Mouse (Mus musculus): ENCODE data around the gene Rabgap1l. TPM values are rescaled to one million over a fixed set of nuclear protein-coding genes. Genes with fewer than 3 reads are reported as not detected.
"Not testable (repeated sequence)": the region's sequence is repeated elsewhere in the genome, so short reads cannot be mapped to it uniquely, and the experiment has no call there.

The Rabgap1l gene
- polyA plus RNA-seq, 1 experiment: 56.5 TPM

- no peaks in the 10 kb centered on the region for H3K36me3 ChIP-seq (ENCODE audit: control insufficient read depth, insufficient read depth, low read length)
- no peaks in the 10 kb centered on the region for H3K27me3 ChIP-seq (ENCODE audit: control insufficient read depth, insufficient read depth, low read length)
- TF ChIP-seq POLR2A (IDR thresholded peaks at IDR 0.05; ENCODE audit: control insufficient read depth, extremely low read depth, insufficient read depth, low read length, poor library complexity): no peak
- TF ChIP-seq CTCF (IDR thresholded peaks at IDR 0.05; ENCODE audit: borderline replicate concordance, control insufficient read depth, extremely low read depth, insufficient read depth, low read length, poor library complexity): no peak
- WGBS: 89% methylated on average over 4 of the region's 4 CpGs
- H3K27ac ChIP-seq (ENCODE audit: control insufficient read depth, insufficient read depth, low read length): no peak overlapping the region
- no peaks in the 10 kb centered on the region for H3K4me1 ChIP-seq (replicated peaks; ENCODE audit: control insufficient read depth, insufficient read depth, low read length)
- no peak for DNase-seq
- H3K4me3 ChIP-seq (ENCODE audit: control insufficient read depth, insufficient read depth, low read length): no peak overlapping the region
Observed at GRCm38 (mm10) chr1:160438820-160439219, 354.2 kb downstream of the Rabgap1l start.

- Histone ChIP-seq H3K4me3 (ENCODE audit: control insufficient read depth, insufficient read depth, low read length) (no peak overlapping the region), H3K4me1 (replicated peaks; ENCODE audit: control insufficient read depth, insufficient read depth, low read length) (no peaks in the 10 kb centered on the region), H3K36me3 (ENCODE audit: control insufficient read depth, insufficient read depth, low read length) (no peaks in the 10 kb centered on the region), H3K27ac (ENCODE audit: control insufficient read depth, insufficient read depth, low read length) (no peak overlapping the region), H3K27me3 (ENCODE audit: control insufficient read depth, insufficient read depth, low read length) (no peaks in the 10 kb centered on the region)
- no peak for TF ChIP-seq POLR2A (IDR thresholded peaks at IDR 0.05; ENCODE audit: control insufficient read depth, extremely low read depth, insufficient read depth, low read length, poor library complexity)
- DNase-seq: no peak
- 98% methylated on average over 5 of the region's 5 CpGs for WGBS
Observed at GRCm38 (mm10) chr1:160417196-160417854, 375.7 kb downstream of the Rabgap1l start.

- no peaks in the 10 kb centered on the region for H3K4me1 ChIP-seq (replicated peaks; ENCODE audit: control insufficient read depth, insufficient read depth, low read length)
- DNase-seq: no peak
- no peaks in the 10 kb centered on the region for H3K36me3 ChIP-seq (ENCODE audit: control insufficient read depth, insufficient read depth, low read length)
- no peak overlapping the region for H3K4me3 ChIP-seq (ENCODE audit: control insufficient read depth, insufficient read depth, low read length)
- H3K27ac ChIP-seq (ENCODE audit: control insufficient read depth, insufficient read depth, low read length): no peak overlapping the region
- 47% methylated on average over 5 of the region's 5 CpGs for WGBS
- no peak for TF ChIP-seq CTCF (IDR thresholded peaks at IDR 0.05; ENCODE audit: borderline replicate concordance, control insufficient read depth, extremely low read depth, insufficient read depth, low read length, poor library complexity)
- TF ChIP-seq POLR2A (IDR thresholded peaks at IDR 0.05; ENCODE audit: control insufficient read depth, extremely low read depth, insufficient read depth, low read length, poor library complexity): no peak
- no peaks in the 10 kb centered on the region for H3K27me3 ChIP-seq (ENCODE audit: control insufficient read depth, insufficient read depth, low read length)
Observed at GRCm38 (mm10) chr1:160410822-160411221, 382.2 kb downstream of the Rabgap1l start.

- not testable (repeated sequence) for H3K4me1 ChIP-seq (replicated peaks; ENCODE audit: control insufficient read depth, insufficient read depth, low read length); H3K27me3 ChIP-seq (ENCODE audit: control insufficient read depth, insufficient read depth, low read length); DNase-seq; H3K36me3 ChIP-seq (ENCODE audit: control insufficient read depth, insufficient read depth, low read length); H3K27ac ChIP-seq (ENCODE audit: control insufficient read depth, insufficient read depth, low read length); H3K4me3 ChIP-seq (ENCODE audit: control insufficient read depth, insufficient read depth, low read length)
- 98% methylated on average over 4 of the region's 4 CpGs for WGBS
Observed at GRCm38 (mm10) chr1:160409689-160410088, 383.3 kb downstream of the Rabgap1l start.

- Histone ChIP-seq H3K27me3 (ENCODE audit: control insufficient read depth, insufficient read depth, low read length) (no peaks in the 10 kb centered on the region), H3K27ac (ENCODE audit: control insufficient read depth, insufficient read depth, low read length) (no peak overlapping the region), H3K4me3 (ENCODE audit: control insufficient read depth, insufficient read depth, low read length) (no peak overlapping the region), H3K36me3 (ENCODE audit: control insufficient read depth, insufficient read depth, low read length) (no peaks in the 10 kb centered on the region), H3K4me1 (replicated peaks; ENCODE audit: control insufficient read depth, insufficient read depth, low read length) (no peaks in the 10 kb centered on the region)
- no peak for DNase-seq
- no peak for TF ChIP-seq CTCF (IDR thresholded peaks at IDR 0.05; ENCODE audit: borderline replicate concordance, control insufficient read depth, extremely low read depth, insufficient read depth, low read length, poor library complexity)
- no peak for TF ChIP-seq POLR2A (IDR thresholded peaks at IDR 0.05; ENCODE audit: control insufficient read depth, extremely low read depth, insufficient read depth, low read length, poor library complexity)
- 69% methylated on average over 1 of the region's 1 CpGs for WGBS
Observed at GRCm38 (mm10) chr1:160409123-160409522, 383.9 kb downstream of the Rabgap1l start.

GRCm38 (mm10) chr1:160408302-160408897 lies 384.6 kb downstream of the Rabgap1l start:
- Histone ChIP-seq H3K4me3 (ENCODE audit: control insufficient read depth, insufficient read depth, low read length) (no peak overlapping the region), H3K27me3 (ENCODE audit: control insufficient read depth, insufficient read depth, low read length) (no peaks in the 10 kb centered on the region), H3K27ac (ENCODE audit: control insufficient read depth, insufficient read depth, low read length) (no peak overlapping the region), H3K4me1 (replicated peaks; ENCODE audit: control insufficient read depth, insufficient read depth, low read length) (no peaks in the 10 kb centered on the region), H3K36me3 (ENCODE audit: control insufficient read depth, insufficient read depth, low read length) (no peaks in the 10 kb centered on the region)
- WGBS: 36% methylated on average over 4 of the region's 4 CpGs
- DNase-seq: no peak
- no peak for TF ChIP-seq CTCF (IDR thresholded peaks at IDR 0.05; ENCODE audit: borderline replicate concordance, control insufficient read depth, extremely low read depth, insufficient read depth, low read length, poor library complexity)
- no peak for TF ChIP-seq POLR2A (IDR thresholded peaks at IDR 0.05; ENCODE audit: control insufficient read depth, extremely low read depth, insufficient read depth, low read length, poor library complexity)

GRCm38 (mm10) chr1:160399428-160399827 lies 393.6 kb downstream of the Rabgap1l start:
- no peak overlapping the region for H3K4me3 ChIP-seq (ENCODE audit: control insufficient read depth, insufficient read depth, low read length)
- no peaks in the 10 kb centered on the region for H3K4me1 ChIP-seq (replicated peaks; ENCODE audit: control insufficient read depth, insufficient read depth, low read length)
- no peak for TF ChIP-seq CTCF (IDR thresholded peaks at IDR 0.05; ENCODE audit: borderline replicate concordance, control insufficient read depth, extremely low read depth, insufficient read depth, low read length, poor library complexity)
- no peak for TF ChIP-seq POLR2A (IDR thresholded peaks at IDR 0.05; ENCODE audit: control insufficient read depth, extremely low read depth, insufficient read depth, low read length, poor library complexity)
- H3K27me3 ChIP-seq (ENCODE audit: control insufficient read depth, insufficient read depth, low read length): no peaks in the 10 kb centered on the region
- no peaks in the 10 kb centered on the region for H3K36me3 ChIP-seq (ENCODE audit: control insufficient read depth, insufficient read depth, low read length)
- H3K27ac ChIP-seq (ENCODE audit: control insufficient read depth, insufficient read depth, low read length): no peak overlapping the region
- DNase-seq: peak; percentile 18

Data from thymus, adult 2 months (tissue).